Mouse (Mus musculus): ENCODE results near the gene Krt1.

The Krt1 gene

GRCm38 (mm10) chr15:101803052-101803822, 47.4 kb downstream of the Krt1 start:
- DNase-seq (ENCODE audit: low spot score in 2 of 2): no peak

- DNase-seq (ENCODE audit: low spot score in 2 of 2): no peak
Measured at GRCm38 (mm10) chr15:101802296-101802835, 48.2 kb downstream of the Krt1 start, which contains the start of gene Krt73. Krt73 (minus strand) TSS chr15:101802346.

All from spleen, postnatal 4 days (tissue).